Mouse (Mus musculus): Measurements from ENCODE around the gene Gm5127.

Gene Gm5127

GRCm38 (mm10) chrX:106582886-106583285 lies at the start of gene Gm5127:
TSS of gene Gm5127 (plus strand) at chrX:106583186.
- Histone ChIP-seq H3K4me3 (replicated peaks; ENCODE audit: low read length) (no peak within 1 kb of the TSS), H3K27me3 (ENCODE audit: insufficient read depth, low read length) (no peaks in the 10 kb centered on the region), H3K9me3 (ENCODE audit: low read length) (no peaks in the 10 kb centered on the region), H3K4me1 (replicated peaks; ENCODE audit: low read depth, low read length) (no peaks in the 10 kb centered on the region), H3K36me3 (ENCODE audit: insufficient read depth, low read length) (no peaks in the 10 kb centered on the region)
- no peak for TF ChIP-seq POU5F1 (IDR thresholded peaks at IDR 0.05; ENCODE audit: borderline replicate concordance, low read length)
- TF ChIP-seq NANOG (IDR thresholded peaks at IDR 0.05; ENCODE audit: borderline replicate concordance, low read length): no peak

DNA sequence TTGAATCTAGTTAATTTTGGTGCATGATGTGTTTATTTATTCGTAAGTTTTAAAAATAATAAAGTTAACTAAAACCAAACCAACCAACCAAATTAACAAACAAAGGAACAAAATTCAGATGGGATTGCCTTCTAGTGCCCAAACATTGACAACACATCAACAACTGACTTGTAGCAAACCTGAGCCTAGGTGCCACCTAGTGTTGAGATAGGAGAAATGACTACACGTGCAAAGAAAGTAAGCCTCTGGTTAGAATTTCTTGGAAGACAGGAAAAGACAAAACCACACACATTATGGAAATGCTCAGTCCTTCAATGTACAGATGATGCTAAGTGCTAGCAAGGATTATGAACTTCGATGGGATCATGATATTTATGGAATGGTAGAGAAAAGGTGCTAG lies 46.6 kb upstream of the Gm5127 start:
- Histone ChIP-seq H3K4me3 (replicated peaks; ENCODE audit: low read length) (no peak overlapping the region), H3K27me3 (ENCODE audit: insufficient read depth, low read length) (no peaks in the 10 kb centered on the region), H3K36me3 (ENCODE audit: insufficient read depth, low read length) (no peaks in the 10 kb centered on the region), H3K9me3 (ENCODE audit: low read length) (no peaks in the 10 kb centered on the region), H3K4me1 (replicated peaks; ENCODE audit: low read depth, low read length) (no peaks in the 10 kb centered on the region)
- TF ChIP-seq NANOG (IDR thresholded peaks at IDR 0.05; ENCODE audit: borderline replicate concordance, low read length): no peak
- TF ChIP-seq CTCF (conservative IDR thresholded peaks at IDR 0.05; ENCODE audit: low read length): 0 out of 2 replicates have a peak, but pooled peaks have one; percentile 15

- H3K4me3 ChIP-seq (replicated peaks; ENCODE audit: low read length): no peak overlapping the region
- no peaks in the 10 kb centered on the region for H3K9me3 ChIP-seq (ENCODE audit: low read length)
Observed at GRCm38 (mm10) chrX:106555457-106555856, 27.5 kb upstream of the Gm5127 start.

GRCm38 (mm10) chrX:106578966-106579365 lies 4.0 kb upstream of the Gm5127 start:
- Histone ChIP-seq H3K9me3 (ENCODE audit: low read length) (no peaks in the 10 kb centered on the region), H3K36me3 (ENCODE audit: insufficient read depth, low read length) (no peaks in the 10 kb centered on the region), H3K4me3 (replicated peaks; ENCODE audit: low read length) (no peak overlapping the region), H3K4me1 (replicated peaks; ENCODE audit: low read depth, low read length) (no peaks in the 10 kb centered on the region), H3K27me3 (ENCODE audit: insufficient read depth, low read length) (no peaks in the 10 kb centered on the region)
- TF ChIP-seq NANOG (IDR thresholded peaks at IDR 0.05; ENCODE audit: borderline replicate concordance, low read length) (no peak), POU5F1 (IDR thresholded peaks at IDR 0.05; ENCODE audit: borderline replicate concordance, low read length) (no peak), CTCF (conservative IDR thresholded peaks at IDR 0.05; ENCODE audit: low read length) (no peak)

More at GRCm38 (mm10) chrX:106555457-106555856, 27.5 kb upstream of the Gm5127 start:
- TF ChIP-seq NANOG (IDR thresholded peaks at IDR 0.05; ENCODE audit: borderline replicate concordance, low read length) (no peak), POU5F1 (IDR thresholded peaks at IDR 0.05; ENCODE audit: borderline replicate concordance, low read length) (no peak), CTCF (conservative IDR thresholded peaks at IDR 0.05; ENCODE audit: low read length) (no peak)
- H3K27me3 ChIP-seq (ENCODE audit: insufficient read depth, low read length): no peaks in the 10 kb centered on the region
- H3K36me3 ChIP-seq (ENCODE audit: insufficient read depth, low read length): no peaks in the 10 kb centered on the region
- no peaks in the 10 kb centered on the region for H3K4me1 ChIP-seq (replicated peaks; ENCODE audit: low read depth, low read length)

- TF ChIP-seq CTCF (conservative IDR thresholded peaks at IDR 0.05; ENCODE audit: low read length): no peak
- no peak for TF ChIP-seq POU5F1 (IDR thresholded peaks at IDR 0.05; ENCODE audit: borderline replicate concordance, low read length)
- no peak for TF ChIP-seq NANOG (IDR thresholded peaks at IDR 0.05; ENCODE audit: borderline replicate concordance, low read length)
- Histone ChIP-seq H3K9me3 (ENCODE audit: low read length) (no peaks in the 10 kb centered on the region), H3K4me1 (replicated peaks; ENCODE audit: low read depth, low read length) (no peaks in the 10 kb centered on the region), H3K36me3 (ENCODE audit: insufficient read depth, low read length) (no peaks in the 10 kb centered on the region), H3K4me3 (replicated peaks; ENCODE audit: low read length) (no peak overlapping the region), H3K27me3 (ENCODE audit: insufficient read depth, low read length) (no peaks in the 10 kb centered on the region)
Observed at GRCm38 (mm10) chrX:106580410-106580809, 2.6 kb upstream of the Gm5127 start.

DNA sequence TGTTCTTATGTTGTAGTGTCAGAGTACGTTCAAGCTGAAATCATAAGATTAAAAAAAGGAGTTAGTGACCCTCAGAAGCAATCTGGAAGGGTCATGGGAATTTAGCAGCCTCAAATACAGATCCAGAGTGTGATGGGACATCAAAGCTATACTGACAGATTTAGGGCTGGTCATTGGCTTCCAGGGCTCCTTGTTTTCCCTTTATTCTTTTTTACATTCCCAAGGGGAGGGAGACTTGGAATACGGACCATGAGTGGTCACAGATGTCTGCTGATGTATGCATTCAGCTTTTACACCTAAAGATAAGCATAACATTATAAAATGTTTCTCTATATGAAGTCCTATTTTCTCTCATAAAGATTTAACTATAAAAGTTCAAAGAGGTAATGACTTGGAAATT lies 789 bp upstream of the Gm5127 start:
- TF ChIP-seq NANOG (IDR thresholded peaks at IDR 0.05; ENCODE audit: borderline replicate concordance, low read length) (no peak), POU5F1 (IDR thresholded peaks at IDR 0.05; ENCODE audit: borderline replicate concordance, low read length) (no peak), CTCF (conservative IDR thresholded peaks at IDR 0.05; ENCODE audit: low read length) (no peak)
- H3K4me3 ChIP-seq (replicated peaks; ENCODE audit: low read length): no peak overlapping the region
- no peaks in the 10 kb centered on the region for H3K4me1 ChIP-seq (replicated peaks; ENCODE audit: low read depth, low read length)
- no peaks in the 10 kb centered on the region for H3K36me3 ChIP-seq (ENCODE audit: insufficient read depth, low read length)
- no peaks in the 10 kb centered on the region for H3K9me3 ChIP-seq (ENCODE audit: low read length)
- no peaks in the 10 kb centered on the region for H3K27me3 ChIP-seq (ENCODE audit: insufficient read depth, low read length)

GRCm38 (mm10) chrX:106593914-106594313 lies 10.9 kb downstream of the Gm5127 start:
- no peaks in the 10 kb centered on the region for H3K36me3 ChIP-seq (ENCODE audit: insufficient read depth, low read length)
- TF ChIP-seq NANOG (IDR thresholded peaks at IDR 0.05; ENCODE audit: borderline replicate concordance, low read length): no peak
- TF ChIP-seq POU5F1 (IDR thresholded peaks at IDR 0.05; ENCODE audit: borderline replicate concordance, low read length): no peak
- TF ChIP-seq CTCF (conservative IDR thresholded peaks at IDR 0.05; ENCODE audit: low read length): no peak
- H3K4me1 ChIP-seq (replicated peaks; ENCODE audit: low read depth, low read length): no peaks in the 10 kb centered on the region
- H3K9me3 ChIP-seq (ENCODE audit: low read length): no peaks in the 10 kb centered on the region
- no peaks in the 10 kb centered on the region for H3K27me3 ChIP-seq (ENCODE audit: insufficient read depth, low read length)
- no peak overlapping the region for H3K4me3 ChIP-seq (replicated peaks; ENCODE audit: low read length)

DNA sequence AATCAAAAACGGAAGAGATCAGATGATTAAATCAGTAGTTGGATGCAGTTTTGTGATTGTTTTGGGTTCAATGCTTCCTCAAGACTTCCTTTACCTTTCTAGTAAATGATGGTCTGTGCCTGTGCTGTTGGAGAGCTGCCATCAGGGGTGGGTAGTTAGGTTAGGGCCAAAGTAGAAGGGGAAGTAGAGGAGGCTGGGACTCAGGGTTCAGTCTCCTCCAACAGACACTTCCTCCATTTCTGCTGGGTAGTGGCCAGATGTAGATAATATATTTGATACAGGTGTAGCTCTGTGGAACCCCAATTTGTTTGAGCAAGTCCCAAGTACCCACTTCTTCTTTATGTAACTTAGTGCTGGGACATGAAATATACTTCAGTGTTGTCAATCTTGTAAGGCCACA lies 12.9 kb downstream of the Gm5127 start:
- H3K36me3 ChIP-seq (ENCODE audit: insufficient read depth, low read length): no peaks in the 10 kb centered on the region
- H3K4me3 ChIP-seq (replicated peaks; ENCODE audit: low read length): no peak overlapping the region
- TF ChIP-seq CTCF (conservative IDR thresholded peaks at IDR 0.05; ENCODE audit: low read length) (no peak), POU5F1 (IDR thresholded peaks at IDR 0.05; ENCODE audit: borderline replicate concordance, low read length) (no peak), NANOG (IDR thresholded peaks at IDR 0.05; ENCODE audit: borderline replicate concordance, low read length) (no peak)
- H3K9me3 ChIP-seq (ENCODE audit: low read length): no peaks in the 10 kb centered on the region
- no peaks in the 10 kb centered on the region for H3K27me3 ChIP-seq (ENCODE audit: insufficient read depth, low read length)
- H3K4me1 ChIP-seq (replicated peaks; ENCODE audit: low read depth, low read length): no peaks in the 10 kb centered on the region

- H3K9me3 ChIP-seq (ENCODE audit: low read length): no peaks in the 10 kb centered on the region
Observed at GRCm38 (mm10) chrX:106602574-106603258, 19.7 kb downstream of the Gm5127 start.

More at GRCm38 (mm10) chrX:106602574-106603258, 19.7 kb downstream of the Gm5127 start:
- Histone ChIP-seq H3K4me3 (replicated peaks; ENCODE audit: low read length) (no peak overlapping the region), H3K36me3 (ENCODE audit: insufficient read depth, low read length) (no peaks in the 10 kb centered on the region), H3K27me3 (ENCODE audit: insufficient read depth, low read length) (no peaks in the 10 kb centered on the region), H3K4me1 (replicated peaks; ENCODE audit: low read depth, low read length) (0 out of 2 replicates have a peak, but pooled peaks cover 5% of the 10 kb centered on the region)
- TF ChIP-seq NANOG (IDR thresholded peaks at IDR 0.05; ENCODE audit: borderline replicate concordance, low read length) (no peak), POU5F1 (IDR thresholded peaks at IDR 0.05; ENCODE audit: borderline replicate concordance, low read length) (no peak), CTCF (conservative IDR thresholded peaks at IDR 0.05; ENCODE audit: low read length) (no peak)

Measured in E14TG2a.4 (cell line).